Mouse (Mus musculus): ENCODE measurements around the gene Mamdc4. TPM values are rescaled to one million over a fixed set of nuclear protein-coding genes. Genes with fewer than 3 reads are reported as not detected.

Mamdc4 gene
- polyA plus RNA-seq, 1 experiment, result 2.2 TPM

DNA sequence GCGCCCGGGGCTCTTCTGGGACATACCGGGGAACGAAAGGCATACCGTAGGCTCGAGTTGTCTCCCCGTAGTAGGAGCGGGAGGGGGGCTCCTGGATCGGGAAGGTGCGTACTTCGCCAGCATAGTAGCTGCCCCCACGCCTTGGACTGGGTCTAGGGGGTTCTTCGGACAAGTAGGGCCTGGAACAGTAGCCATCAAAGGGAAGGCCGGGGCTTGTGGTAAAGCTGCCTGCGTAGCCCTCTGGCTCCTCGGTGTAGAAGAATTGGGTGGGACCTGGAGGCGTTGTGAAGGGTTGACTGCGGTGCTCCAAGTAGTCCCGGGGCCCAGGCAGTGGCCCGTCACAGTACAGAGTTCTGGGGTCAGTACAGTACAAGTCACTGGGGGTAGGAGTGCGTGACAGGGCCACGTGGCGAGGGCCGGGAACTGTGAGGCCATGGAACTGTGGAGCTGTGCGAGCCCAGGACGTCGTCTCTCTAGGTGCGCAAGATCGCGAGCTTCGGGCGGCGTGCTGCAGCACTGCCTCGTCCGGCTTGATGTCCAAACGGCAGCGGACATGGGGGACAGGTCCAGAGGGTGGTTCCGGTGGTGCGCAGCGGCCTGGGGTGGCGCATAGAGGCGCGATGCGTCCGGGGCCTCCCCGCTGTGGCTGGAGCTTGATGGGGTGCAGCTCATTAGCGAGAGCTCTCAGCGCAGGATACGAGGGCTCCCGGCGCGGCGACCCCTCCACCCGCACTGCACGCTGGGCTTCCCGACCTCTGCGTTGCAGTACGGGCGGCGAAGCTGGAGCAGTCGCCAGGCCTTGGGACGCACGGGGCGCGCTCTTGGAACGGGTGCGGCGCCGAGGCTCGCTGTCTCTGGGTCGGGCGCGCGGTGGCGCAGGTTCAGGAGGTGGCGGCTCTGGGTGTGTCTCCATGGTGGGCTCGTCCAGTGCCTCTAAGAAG is 4.4 kb upstream of the Mamdc4 start:
- H3K27me3 ChIP-seq (ENCODE audit: control insufficient read depth, insufficient read depth, low read length), result peaks cover 25% of the 10 kb centered on the region
- H3K27ac ChIP-seq (ENCODE audit: insufficient read depth, low read length), result no peak overlapping the region
- peaks cover 2% of the 10 kb centered on the region; the same call in 1 of the 2 replicates for H3K36me3 ChIP-seq (ENCODE audit: control insufficient read depth, insufficient read depth, low read length)
- H3K4me1 ChIP-seq (ENCODE audit: control insufficient read depth, insufficient read depth, insufficient read length), result peaks cover 41% of the 10 kb centered on the region
- no peak for DNase-seq (ENCODE audit: low read depth in 1 of 2, low spot score in 2 of 2)
- WGBS, result 10% methylated on average over 77 of the region's 77 CpGs
- no peak overlapping the region for H3K4me3 ChIP-seq (ENCODE audit: extremely low read depth, insufficient read depth, insufficient read length)
- TF ChIP-seq POLR2A (IDR thresholded peaks at IDR 0.05; ENCODE audit: low read depth, low read length) (no peak), CTCF (IDR thresholded peaks at IDR 0.05; ENCODE audit: extremely low read depth, insufficient read depth, insufficient read length, insufficient replicate concordance) (no peak)

DNA sequence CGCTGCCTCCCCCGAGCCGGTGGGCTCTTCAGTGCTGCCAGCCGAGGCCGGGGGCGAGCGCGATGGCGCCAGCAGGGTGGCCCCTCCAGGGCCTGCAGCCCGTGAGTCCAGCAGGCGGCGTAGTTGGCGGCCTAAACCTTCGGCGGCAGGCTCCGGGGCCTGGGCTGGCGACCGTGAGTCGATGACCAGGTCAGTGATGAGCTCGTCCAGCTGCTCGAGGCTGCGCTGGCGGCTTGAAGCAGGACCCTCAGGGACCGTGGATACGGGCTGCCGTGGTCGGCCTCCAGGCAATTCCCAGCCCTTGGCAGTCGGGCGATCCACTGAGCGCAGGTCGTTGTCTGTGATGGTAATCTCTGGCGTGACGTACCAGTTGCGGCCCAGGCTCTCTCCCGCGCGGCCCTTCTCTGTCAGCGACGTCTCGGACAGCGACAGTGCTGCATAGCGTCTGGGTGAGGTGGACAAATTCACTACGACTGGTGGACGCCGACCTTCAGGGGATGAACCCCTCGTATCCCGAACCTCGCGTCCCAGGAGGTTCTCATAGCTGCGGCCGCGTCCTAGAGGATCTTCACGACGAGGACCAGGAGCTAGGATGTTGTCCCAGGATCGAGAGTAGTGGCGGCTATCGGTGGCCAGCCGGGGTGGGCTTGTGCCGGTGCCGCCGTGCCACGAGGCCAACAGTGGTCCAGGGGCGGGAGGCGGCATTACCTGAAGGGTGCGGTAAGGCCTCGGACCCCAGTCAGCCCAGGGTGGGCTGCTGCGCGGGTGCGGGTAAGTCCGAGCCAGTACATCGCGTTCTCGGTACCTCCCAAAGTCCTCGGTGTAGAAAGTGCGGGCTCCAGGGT is 3.5 kb upstream of the Mamdc4 start:
- H3K27ac ChIP-seq (ENCODE audit: insufficient read depth, low read length), result no peak overlapping the region
- WGBS, result 11% methylated on average over 75 of the region's 75 CpGs
- H3K4me3 ChIP-seq (ENCODE audit: extremely low read depth, insufficient read depth, insufficient read length), result peak overlapping the region; percentile 16; the same call in 1 of the 2 replicates
- H3K27me3 ChIP-seq (ENCODE audit: control insufficient read depth, insufficient read depth, low read length), result peaks cover 25% of the 10 kb centered on the region
- peaks cover 42% of the 10 kb centered on the region for H3K4me1 ChIP-seq (ENCODE audit: control insufficient read depth, insufficient read depth, insufficient read length)
- no peaks in the 10 kb centered on the region for H3K36me3 ChIP-seq (ENCODE audit: control insufficient read depth, insufficient read depth, low read length)
- no peak for TF ChIP-seq CTCF (IDR thresholded peaks at IDR 0.05; ENCODE audit: extremely low read depth, insufficient read depth, insufficient read length, insufficient replicate concordance)
- TF ChIP-seq POLR2A (IDR thresholded peaks at IDR 0.05; ENCODE audit: low read depth, low read length), result no peak
- DNase-seq (ENCODE audit: low read depth in 1 of 2, low spot score in 2 of 2), result no peak

DNA sequence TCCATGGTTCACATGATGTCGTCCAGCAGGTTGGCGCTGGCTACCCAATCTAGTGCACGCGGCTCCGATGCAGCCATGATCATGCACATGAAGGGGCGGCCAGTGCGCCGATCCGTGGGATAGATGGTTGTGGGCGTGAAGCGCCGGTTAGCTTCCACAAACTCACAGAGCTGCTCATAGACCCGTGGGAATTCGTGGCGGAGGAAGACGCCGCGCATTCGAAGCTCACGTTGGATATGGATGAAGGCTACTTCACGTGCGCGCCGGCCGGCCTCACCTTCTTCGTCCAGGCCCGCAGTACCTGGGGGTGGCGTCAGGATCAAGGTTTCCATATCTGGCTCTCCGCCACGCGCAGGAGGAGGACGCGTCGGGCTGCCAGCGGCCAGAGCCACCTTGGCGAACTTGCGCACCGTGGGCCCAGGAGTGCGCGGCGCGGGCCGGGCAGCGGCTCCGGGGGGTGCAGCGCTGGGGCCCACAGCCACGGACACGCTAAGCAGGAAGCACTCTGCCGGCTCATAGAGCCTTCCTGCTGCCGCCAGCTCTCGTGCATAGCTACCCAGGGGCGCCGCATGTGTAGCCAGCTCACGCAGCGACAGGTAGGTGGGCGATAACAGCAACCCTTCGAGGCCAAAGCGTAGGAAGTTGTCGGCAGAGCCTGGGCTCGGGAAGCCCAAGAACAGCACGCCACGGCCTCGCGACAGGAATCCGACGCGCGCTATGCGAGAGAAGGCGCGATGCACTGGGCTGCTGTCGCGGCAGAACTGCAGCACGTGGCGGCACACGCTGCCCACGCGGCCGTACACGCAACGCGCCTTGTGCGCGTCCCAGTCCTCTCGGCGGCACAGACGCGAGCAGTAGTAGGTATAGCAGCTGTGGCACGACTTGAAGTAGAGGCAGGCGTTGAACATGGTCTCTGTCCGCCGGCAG is 2.6 kb upstream of the Mamdc4 start:
- H3K36me3 ChIP-seq (ENCODE audit: control insufficient read depth, insufficient read depth, low read length), result no peaks in the 10 kb centered on the region
- no peak for DNase-seq (ENCODE audit: low read depth in 1 of 2, low spot score in 2 of 2)
- peaks cover 42% of the 10 kb centered on the region for H3K4me1 ChIP-seq (ENCODE audit: control insufficient read depth, insufficient read depth, insufficient read length)
- H3K27me3 ChIP-seq (ENCODE audit: control insufficient read depth, insufficient read depth, low read length), result peaks cover 25% of the 10 kb centered on the region
- TF ChIP-seq POLR2A (IDR thresholded peaks at IDR 0.05; ENCODE audit: low read depth, low read length) (no peak), CTCF (IDR thresholded peaks at IDR 0.05; ENCODE audit: extremely low read depth, insufficient read depth, insufficient read length, insufficient replicate concordance) (no peak)
- H3K27ac ChIP-seq (ENCODE audit: insufficient read depth, low read length), result no peak overlapping the region
- peak overlapping the region; percentile 22; the same call in 1 of the 2 replicates for H3K4me3 ChIP-seq (ENCODE audit: extremely low read depth, insufficient read depth, insufficient read length)
- 30% methylated on average over 92 of the region's 92 CpGs for WGBS

DNA sequence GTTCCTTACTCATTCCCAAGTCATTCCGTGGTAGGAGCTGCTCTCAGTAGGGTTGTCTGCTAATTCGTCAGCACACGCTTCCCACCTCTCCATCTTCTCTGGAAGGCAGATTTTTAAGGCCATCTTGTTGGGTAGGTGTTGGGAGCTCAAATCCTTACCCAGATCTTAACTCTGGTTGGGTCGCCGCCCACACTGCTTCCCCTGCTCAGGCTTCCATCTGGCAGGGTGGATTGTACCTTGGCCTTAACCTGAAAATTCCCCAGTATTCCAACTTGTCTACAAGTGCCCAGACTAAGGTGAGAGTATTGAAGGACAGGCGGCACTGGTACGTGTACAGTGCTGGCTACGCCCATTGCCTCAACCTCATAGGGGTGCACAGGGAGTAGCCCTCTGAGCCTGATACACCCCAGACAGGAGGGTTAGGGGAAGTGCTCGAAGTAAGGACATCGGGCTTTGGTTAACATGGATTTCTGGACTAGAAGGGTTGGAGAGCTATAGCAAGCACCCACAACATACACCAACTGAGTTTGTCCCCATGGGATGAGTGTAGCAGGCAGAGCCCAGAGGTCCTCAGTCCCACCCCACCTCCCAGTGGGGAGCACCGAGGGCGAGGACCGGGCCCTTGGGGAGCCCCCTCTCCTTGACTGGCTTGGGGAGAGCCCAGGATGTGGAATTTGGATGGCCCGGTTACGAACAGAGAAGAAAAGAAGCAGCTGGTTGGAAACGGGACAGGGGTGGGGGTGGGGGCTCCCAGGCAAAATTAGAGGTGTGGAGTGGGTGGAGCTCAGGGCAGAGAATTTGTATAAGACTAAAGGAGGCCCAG is 1.6 kb upstream of the Mamdc4 start:
- 92% methylated on average over 16 of the region's 16 CpGs for WGBS
- no peak for TF ChIP-seq CTCF (IDR thresholded peaks at IDR 0.05; ENCODE audit: extremely low read depth, insufficient read depth, insufficient read length, insufficient replicate concordance)
- TF ChIP-seq POLR2A (IDR thresholded peaks at IDR 0.05; ENCODE audit: low read depth, low read length), result no peak
- peaks cover 25% of the 10 kb centered on the region for H3K27me3 ChIP-seq (ENCODE audit: control insufficient read depth, insufficient read depth, low read length)

DNA sequence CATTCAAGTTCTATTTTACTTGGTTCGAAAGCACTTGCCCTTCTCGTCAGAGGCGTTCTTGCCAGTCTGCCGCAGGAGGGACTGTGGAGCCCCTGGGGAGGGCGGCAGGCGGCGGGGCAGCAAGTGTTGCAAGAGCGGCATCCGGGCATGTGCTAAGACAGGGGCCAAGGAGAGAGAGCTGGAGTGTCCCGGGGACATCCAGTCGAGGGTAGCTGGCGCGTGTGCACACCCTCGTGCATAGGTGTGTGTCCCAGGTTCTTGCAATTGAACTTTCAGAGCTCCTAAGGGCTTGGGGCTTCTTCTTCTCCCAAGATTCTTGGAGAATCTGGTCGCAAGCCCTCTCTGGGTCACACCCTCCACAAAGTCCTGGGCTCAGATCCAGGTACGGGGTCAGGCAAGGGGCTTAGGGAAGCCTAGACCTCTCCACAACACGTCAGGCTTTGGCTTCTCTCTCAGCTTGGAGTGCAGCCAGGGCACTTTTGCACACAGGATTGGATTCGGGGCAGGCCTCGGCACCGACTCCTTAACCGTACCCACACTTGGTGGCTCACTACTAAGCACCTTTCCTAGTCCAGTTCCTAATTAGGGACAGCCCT is 885 bp upstream of the Mamdc4 start:
- WGBS, result 24% methylated on average over 21 of the region's 21 CpGs
- Histone ChIP-seq H3K4me1 (ENCODE audit: control insufficient read depth, insufficient read depth, insufficient read length) (peaks cover 38% of the 10 kb centered on the region), H3K27me3 (ENCODE audit: control insufficient read depth, insufficient read depth, low read length) (peaks cover 25% of the 10 kb centered on the region), H3K4me3 (ENCODE audit: extremely low read depth, insufficient read depth, insufficient read length) (peak overlapping the region; percentile 55; the same call in 1 of the 2 replicates), H3K36me3 (ENCODE audit: control insufficient read depth, insufficient read depth, low read length) (no peaks in the 10 kb centered on the region), H3K27ac (ENCODE audit: insufficient read depth, low read length) (peak overlapping the region; percentile 29; the same call in 1 of the 2 replicates)
- TF ChIP-seq CTCF (IDR thresholded peaks at IDR 0.05; ENCODE audit: extremely low read depth, insufficient read depth, insufficient read length, insufficient replicate concordance), result no peak
- no peak for TF ChIP-seq POLR2A (IDR thresholded peaks at IDR 0.05; ENCODE audit: low read depth, low read length)
- peak in 1 of 2 experiments; percentile 36 for DNase-seq (ENCODE audit: low read depth in 1 of 2, low spot score in 2 of 2)

More for the DNA sequence above, 1.6 kb upstream of the Mamdc4 start:
- Histone ChIP-seq H3K4me3 (ENCODE audit: extremely low read depth, insufficient read depth, insufficient read length) (no peak overlapping the region), H3K4me1 (ENCODE audit: control insufficient read depth, insufficient read depth, insufficient read length) (peaks cover 39% of the 10 kb centered on the region), H3K36me3 (ENCODE audit: control insufficient read depth, insufficient read depth, low read length) (no peaks in the 10 kb centered on the region), H3K27ac (ENCODE audit: insufficient read depth, low read length) (no peak overlapping the region)
- no peak for DNase-seq (ENCODE audit: low read depth in 1 of 2, low spot score in 2 of 2)
